Mouse (Mus musculus): ENCODE data around the gene Dmxl2. TPM values are rescaled to one million over a fixed set of nuclear protein-coding genes. Genes with fewer than 3 reads are reported as not detected.

Dmxl2 gene
- total RNA-seq (2017), result 3.2 and 7.7 TPM in 2 replicates

DNA sequence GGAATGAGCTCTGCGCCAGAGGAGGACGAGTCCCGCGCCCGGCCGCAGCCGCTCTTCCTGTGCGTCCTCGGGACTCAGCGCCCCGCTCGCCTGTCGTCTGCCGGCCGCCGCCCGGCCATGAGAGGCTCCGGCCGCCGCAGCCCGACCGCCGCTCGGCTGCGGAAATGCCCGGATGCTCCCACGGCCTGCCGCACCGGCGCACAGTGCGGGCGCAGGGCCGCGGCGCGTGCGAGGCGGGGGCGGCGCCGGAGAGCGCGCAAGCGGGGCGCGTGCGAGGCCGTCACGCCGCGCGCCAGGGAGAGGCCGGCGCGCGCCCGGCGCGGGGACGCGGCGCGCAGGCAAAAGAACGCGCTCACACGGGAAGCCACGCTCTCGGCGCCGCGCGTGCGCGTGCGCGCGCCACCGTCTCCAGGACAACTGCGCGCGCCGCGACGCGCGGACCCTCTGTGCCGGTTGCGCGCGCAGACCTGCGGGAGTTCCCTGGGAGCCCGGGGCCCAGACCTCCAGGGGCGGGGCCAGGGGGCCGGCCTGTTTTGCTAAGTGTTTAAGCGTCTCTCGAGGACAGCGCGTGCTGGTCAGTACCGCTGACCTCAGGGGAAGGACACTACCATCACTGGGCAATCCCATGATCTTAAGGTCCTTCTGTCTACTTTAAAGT, at the start of gene Dmxl2:
Gene Dmxl2 (minus strand): TSS at position 174 of the 658 bp plus-strand sequence.
- peak; percentile 79 for ATAC-seq (replicated peaks; ENCODE audit: low read depth, poor library complexity, severe bottlenecking)

DNA sequence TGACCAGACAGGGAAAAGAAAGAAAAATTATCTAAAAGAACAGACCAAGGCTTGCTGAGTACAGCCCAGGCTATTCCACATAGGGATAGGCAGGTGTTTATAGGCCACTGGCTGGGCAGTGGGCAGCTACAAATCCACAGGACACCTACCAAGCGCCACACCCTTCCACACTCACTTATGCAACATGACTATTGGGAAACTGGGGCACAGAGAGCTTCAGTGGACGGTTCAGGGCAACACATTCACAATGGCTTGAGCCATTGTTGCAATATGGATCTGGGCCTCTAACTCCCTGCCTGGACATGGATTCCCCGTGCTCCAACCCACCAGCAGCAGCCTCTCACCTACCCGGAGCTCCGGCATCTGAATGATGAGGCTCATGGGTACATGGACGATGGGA, 48.0 kb upstream of the Dmxl2 start:
- ATAC-seq (replicated peaks; ENCODE audit: low read depth, poor library complexity, severe bottlenecking), result no peak

DNA sequence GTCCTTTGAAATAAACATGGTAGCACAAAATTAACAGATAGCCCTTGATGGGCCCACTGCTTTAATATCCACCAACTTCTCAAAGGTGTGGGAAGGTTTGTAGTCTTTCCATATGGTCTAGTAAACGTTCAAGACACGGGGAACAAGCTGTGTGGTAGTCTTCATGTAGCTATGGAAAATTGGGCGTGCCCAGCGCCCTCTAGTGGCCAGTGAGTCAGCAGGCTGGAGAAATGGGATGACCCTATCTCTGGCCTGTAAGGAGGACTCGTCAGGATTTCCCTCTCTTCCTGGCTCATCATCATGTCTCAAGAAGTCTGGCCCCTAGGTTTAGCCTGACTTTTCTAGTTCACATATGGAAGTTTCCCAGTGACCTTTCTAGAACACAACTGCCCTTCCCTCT, 46.1 kb upstream of the Dmxl2 start:
- ATAC-seq (replicated peaks; ENCODE audit: low read depth, poor library complexity, severe bottlenecking), result peak; percentile 75

DNA sequence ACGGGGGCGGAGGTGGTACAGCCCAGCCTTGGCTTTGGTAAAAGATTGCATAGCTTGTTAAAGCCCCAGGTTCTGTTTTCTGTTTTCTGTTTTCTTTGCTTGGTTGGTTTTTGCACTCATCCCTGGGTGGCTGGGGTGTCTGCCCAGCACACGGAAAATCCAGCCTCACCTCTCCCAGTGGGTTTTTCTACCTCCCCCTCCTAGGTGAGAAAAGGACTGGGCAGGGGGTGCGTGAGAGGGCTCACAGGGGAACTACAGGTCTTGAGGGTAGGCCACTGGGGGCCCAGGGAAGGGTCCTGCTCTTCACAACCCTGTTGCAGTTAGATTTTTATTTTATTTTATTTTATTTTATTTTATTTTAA, 43.5 kb upstream of the Dmxl2 start:
- no peak for ATAC-seq (replicated peaks; ENCODE audit: low read depth, poor library complexity, severe bottlenecking)

DNA sequence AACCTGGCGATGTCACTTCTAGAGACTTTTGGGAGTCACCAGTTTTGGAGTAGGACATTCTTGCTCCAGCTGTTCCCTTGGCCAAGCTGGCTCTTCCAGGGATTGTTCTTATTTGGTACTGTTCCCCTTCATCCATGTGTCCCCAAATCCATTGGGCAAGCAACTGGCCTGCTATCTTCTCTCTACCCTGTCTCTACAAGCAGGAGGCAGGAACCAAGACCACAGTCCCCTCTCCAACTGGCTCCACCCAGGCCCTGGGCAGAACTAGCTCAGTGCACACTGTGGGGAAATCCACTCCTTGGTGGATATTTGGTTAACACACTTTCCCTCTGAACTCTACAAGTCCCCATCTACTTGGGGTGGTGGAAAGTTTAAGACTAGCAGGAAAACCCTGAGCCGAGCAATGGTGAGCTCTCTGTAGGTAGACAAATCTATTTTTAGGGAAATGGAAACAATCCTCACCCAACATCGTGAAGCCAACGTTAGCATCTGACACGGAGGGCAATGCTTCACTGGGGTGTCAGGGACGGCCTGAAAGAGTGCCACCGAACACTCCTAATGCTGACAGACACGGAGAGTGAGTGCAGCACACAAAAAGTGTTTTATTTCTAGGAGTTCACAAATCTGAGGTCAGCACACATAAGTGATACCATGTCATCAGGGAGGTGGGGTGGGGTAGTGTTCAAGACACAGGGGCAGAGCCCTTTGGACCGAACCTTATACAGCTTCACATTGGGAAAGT, 43.0 kb upstream of the Dmxl2 start:
- no peak for ATAC-seq (replicated peaks; ENCODE audit: low read depth, poor library complexity, severe bottlenecking)

DNA sequence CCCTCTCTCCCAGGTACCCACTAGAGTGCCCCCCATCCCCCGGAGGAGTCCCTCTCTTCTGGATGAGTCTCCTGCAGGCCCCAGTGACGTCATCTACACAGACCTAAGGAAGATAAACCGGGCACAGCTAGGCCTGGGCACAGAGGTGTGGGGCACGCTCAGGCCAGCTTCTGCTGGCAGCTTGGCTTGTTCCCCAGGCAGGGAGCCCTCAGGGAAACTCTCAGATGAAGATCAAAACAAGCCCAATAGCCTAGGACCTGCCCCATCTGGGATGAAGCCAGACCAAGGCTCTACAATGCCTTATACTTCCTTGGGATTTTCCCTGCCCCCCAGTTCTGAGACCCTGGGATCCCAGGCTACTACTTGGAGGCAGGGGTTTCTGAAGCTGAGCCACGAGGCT, 39.4 kb upstream of the Dmxl2 start:
- ATAC-seq (replicated peaks; ENCODE audit: low read depth, poor library complexity, severe bottlenecking), result no peak

DNA sequence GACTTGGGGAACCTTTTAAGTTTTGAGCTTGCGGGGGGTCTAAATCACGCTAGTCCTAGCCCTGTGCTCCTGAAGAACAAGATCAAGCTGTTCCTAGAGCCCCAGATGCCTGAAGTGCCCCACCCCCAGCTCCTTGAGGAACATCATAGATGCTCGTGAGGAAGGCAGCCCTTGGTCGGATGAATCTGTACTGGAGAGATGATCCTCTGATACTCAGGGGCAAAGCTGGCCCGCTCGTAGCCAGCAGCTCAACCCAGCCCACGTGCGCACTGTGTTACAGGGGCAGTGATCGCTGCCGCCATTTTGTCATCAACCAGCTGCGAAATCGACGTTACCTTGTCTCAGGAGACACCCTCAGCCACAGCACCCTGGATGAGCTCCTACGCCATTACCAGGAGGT, 37.3 kb upstream of the Dmxl2 start, which contains the start of gene Sh2d7:
Gene Sh2d7 (plus strand): TSS at position 301 of the 400 bp plus-strand sequence.
- ATAC-seq (replicated peaks; ENCODE audit: low read depth, poor library complexity, severe bottlenecking), result no peak

DNA sequence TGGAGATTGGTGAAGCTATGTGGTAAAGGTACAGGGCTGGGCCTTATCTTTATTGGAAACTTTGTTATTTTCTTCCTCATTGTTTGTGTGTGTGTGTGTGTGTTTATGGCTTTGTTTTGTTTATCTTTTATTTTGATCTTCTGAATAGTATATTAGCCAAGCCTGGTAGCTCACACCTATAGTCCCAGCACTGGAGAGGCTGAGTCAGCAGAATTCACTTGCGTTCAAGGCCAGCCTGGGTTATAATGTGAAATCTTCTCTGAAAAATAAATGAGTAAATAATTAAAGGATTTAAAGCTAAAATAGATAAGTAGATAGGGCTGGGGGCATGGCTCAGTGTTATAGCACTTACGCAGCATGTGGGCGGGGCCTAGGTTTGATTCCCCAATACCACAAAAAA, 36.8 kb upstream of the Dmxl2 start:
- ATAC-seq (replicated peaks; ENCODE audit: low read depth, poor library complexity, severe bottlenecking), result no peak

DNA sequence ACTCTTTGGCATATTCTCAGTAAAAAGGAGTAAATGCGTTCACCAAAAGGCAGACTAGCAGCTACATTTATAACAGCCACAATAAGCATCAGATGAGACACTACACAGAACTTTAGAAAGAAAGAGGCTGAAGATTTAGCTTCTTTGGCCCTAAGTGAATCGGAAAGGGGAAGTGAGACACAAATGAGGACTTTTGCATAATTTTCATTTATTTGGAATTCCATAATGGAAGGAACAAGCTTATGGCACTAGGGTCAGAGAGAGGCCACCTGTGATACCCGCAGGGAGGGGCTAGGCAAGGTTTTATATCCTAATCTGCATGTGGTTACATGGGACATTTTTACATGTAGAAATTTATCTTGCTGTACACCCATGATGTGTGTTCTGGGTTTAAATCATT, 36.1 kb upstream of the Dmxl2 start:
- no peak for ATAC-seq (replicated peaks; ENCODE audit: low read depth, poor library complexity, severe bottlenecking)

DNA sequence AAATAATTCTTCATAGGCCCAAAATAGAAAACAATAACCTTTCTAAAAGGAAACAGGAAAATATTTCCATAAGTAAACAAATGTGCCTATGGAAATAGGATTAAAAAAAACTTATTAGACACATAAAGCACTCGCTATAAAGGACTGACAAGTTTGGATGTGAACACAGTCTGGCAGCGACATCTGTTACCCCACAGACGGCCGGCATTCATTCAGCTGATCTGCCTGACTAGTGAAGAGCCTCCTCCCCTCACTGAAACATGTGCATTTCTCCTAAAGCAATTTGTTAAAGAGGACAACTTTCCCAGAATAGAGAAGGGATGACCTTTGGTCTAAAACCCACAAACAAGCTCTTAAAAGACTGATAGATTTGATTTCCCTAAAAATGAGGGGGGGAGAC, 35.6 kb upstream of the Dmxl2 start:
- no peak for ATAC-seq (replicated peaks; ENCODE audit: low read depth, poor library complexity, severe bottlenecking)

DNA sequence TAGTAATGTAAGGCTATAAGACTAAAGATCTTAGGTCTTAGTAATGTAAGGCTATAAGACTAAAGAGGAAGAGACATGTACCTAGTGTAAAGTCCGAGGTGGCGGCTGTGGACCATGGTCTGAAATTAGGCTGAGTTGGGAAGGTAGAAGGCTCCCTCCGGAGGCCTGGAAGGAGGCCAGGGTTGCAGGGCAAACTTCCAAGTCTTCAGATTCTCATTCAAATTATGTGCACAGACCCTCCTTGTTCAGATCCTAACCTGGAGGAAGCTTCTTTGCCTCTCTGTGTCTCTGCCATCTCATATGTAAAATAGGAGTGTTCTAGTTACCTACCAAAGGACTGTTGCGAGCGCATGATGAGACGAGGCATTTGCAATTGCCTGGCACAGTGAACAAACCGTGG, 34.8 kb upstream of the Dmxl2 start:
- no peak for ATAC-seq (replicated peaks; ENCODE audit: low read depth, poor library complexity, severe bottlenecking)

DNA sequence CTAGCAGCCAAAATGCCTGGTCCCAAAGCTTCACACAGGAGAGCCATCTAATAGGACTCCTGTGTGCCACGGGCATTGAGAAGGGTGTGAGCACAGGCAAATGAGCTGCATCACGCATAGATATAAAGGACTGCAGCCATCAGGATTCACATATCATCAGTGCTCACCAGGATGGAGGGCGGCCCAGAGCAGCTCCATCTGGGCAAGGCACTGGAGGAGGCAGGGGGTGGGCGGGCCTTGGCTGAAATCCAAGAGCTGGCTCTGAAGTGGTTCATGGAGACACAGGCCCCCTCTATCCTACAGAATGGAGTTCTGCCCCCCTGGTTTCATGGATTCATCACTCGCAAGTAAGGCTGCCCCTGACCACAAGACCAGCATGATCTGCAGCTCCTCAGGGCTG, 32.5 kb upstream of the Dmxl2 start:
- ATAC-seq (replicated peaks; ENCODE audit: low read depth, poor library complexity, severe bottlenecking), result no peak

DNA sequence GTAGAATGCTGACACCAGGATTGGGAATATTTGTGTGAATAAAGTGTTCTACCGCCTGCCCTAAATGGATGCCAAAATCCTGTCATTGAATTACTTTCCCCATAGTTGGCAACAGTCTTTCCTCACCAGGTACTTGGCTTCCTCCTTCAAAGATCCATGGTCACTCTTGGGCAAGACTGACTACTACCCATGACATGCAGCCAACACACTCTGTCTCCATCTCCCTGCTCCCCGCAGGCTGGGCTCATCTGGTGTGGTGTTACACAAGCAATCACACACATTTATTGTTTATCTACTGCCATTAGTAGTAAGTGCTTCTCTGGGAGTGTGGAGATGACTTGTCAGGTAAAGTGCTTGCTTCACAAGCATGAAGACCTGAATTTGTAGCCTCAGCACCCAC, 31.5 kb upstream of the Dmxl2 start:
- no peak for ATAC-seq (replicated peaks; ENCODE audit: low read depth, poor library complexity, severe bottlenecking)

DNA sequence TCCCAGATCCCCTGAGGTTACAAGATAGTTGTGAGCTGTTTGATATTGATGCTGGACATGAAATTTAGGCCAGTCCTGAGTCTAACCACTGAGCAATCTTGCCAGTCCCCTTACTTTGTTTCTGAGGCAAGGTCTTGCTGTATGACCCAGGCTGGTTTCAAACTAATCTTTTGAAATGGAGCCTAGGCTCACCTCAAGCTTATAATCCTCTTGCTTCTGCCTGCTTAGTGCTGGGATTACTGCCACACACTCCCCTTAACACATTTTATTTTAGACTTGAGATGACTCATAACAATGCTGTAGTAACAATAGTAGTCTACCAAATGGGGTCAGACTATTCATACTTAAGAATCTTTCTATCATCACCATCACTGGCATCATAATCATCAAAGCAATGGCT, 30.0 kb upstream of the Dmxl2 start:
- ATAC-seq (replicated peaks; ENCODE audit: low read depth, poor library complexity, severe bottlenecking), result no peak

DNA sequence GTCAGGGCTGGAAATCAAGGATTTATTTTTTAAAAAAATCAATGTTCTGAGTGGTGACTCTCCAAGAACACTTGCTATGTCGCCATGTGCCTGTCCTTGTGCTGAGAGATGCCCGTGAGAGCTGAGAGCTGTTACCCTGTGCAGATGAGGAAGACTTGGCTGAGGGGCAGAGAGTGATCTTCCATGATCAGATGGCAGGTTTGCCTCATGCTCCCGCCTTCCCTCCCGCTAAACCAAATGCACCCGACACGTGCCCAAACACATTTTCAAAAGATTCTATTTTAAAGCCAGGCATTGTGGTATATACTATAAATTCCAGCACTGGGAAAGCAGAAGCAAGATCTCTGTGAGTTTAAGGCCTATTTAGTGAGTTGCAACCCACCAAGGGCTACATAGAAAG, 29.4 kb upstream of the Dmxl2 start:
- no peak for ATAC-seq (replicated peaks; ENCODE audit: low read depth, poor library complexity, severe bottlenecking)

DNA sequence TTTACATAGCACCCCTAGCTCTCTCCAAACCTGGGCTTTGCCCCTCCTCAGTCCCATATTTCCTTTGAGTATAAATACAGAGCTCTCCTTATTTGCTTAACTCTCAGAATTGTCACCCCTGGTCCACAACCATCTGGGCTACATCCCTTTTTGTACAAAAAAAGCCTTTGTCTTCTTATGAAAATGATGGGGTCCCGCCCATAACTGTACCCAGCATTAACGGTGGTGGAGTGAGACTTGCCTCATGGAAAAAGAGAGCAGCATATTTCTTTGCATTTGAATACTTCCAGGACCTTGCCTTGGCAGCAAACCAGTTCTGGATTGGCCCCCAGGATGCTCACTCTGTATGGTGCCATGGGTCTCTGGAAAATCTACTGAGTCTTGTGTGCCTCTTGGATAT, 28.5 kb upstream of the Dmxl2 start:
- no peak for ATAC-seq (replicated peaks; ENCODE audit: low read depth, poor library complexity, severe bottlenecking)

DNA sequence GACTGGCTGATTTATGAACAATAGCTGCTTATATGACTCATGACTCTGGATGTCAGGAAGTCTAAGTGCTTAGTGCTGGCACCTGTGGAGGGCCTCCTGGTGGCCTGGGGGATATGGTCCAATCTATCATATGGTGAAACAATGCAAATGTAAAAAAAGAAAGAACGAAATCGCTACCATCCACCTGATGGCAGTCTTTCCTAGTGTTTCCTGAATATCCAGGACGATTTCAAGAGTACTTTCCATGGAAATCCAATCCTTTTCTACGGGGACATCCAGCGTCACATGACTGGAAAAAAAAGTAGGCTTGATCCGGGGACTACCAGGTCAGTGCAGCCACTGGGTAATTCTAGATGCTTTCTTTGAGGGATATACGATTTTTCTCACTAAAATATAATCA, 26.3 kb upstream of the Dmxl2 start:
- ATAC-seq (replicated peaks; ENCODE audit: low read depth, poor library complexity, severe bottlenecking), result no peak

DNA sequence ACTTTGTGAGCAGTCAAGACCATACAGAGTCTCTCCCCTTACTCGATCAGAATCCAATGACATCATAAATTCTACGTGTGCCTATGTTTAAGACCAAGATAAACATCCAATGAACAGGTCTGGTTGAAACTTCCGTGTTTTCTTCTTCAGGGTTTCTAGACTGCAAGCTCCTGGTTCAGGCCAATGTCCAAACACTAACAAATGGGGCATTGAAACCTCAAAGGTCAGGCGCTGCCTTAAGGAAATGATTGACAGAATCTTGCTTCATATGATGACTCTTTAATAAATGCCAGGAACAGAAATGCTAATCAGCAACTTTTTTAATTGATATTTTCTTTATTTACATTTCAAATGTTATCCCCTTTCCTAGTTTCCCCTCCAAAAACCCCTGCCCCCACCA, 18.9 kb upstream of the Dmxl2 start:
- no peak for ATAC-seq (replicated peaks; ENCODE audit: low read depth, poor library complexity, severe bottlenecking)

DNA sequence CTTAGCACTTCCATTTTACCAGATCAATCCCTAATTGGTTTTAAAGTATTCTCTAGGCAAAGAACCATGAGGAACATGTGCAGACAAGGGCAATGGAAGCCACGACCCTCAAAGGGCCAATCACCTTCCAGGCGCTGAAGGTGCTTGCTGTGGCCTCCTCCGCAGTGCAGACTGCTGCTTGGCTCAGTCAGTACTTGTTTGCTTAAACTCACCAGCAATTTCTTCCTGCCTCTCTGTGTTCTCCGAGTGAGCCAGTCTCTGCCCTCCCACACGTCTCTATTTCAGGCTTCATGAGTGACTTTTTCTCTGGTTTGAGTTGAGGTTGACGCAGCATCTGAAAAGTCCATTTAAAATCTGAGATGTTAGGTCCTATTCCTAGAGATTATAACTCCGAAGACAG, 17.5 kb upstream of the Dmxl2 start:
- ATAC-seq (replicated peaks; ENCODE audit: low read depth, poor library complexity, severe bottlenecking), result no peak

DNA sequence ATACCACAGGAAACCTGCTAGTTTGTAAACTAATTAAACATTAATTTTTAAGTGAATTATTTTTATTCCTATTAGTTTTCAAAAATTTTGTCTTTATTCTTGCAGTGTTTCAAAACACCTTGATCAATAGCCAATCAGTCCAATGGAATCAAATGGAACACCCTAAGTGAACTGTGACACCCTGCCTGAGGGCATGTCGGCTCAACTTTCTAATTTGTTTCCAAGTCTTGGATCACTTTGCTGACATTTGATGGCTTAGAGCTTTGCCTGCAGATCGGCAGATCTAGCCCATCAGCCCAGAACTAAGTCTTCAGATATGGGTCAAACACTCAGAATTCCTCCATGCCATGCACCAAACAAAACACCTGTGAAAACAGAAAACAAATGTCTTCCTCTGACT, 14.6 kb upstream of the Dmxl2 start:
- no peak for ATAC-seq (replicated peaks; ENCODE audit: low read depth, poor library complexity, severe bottlenecking)

DNA sequence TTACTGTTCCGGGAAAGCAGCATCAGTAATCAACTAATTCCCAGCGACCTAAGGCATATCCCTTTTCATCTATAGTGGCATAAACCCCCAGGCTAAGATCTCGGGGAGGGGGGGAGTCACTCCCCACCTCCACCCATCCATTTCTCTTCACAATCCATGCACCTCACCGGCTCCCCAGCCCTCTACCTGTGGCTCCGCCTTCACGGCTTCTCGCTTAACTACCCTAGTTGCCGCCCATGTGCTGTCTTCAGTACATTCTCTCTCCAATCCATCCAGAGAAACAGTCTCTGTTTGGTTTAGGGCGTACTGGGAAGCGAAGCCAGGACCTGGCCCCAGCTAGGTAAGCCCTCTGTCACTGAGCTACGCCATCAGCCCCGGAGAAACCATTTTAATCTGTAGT, 1.4 kb upstream of the Dmxl2 start:
- no peak for ATAC-seq (replicated peaks; ENCODE audit: low read depth, poor library complexity, severe bottlenecking)

DNA sequence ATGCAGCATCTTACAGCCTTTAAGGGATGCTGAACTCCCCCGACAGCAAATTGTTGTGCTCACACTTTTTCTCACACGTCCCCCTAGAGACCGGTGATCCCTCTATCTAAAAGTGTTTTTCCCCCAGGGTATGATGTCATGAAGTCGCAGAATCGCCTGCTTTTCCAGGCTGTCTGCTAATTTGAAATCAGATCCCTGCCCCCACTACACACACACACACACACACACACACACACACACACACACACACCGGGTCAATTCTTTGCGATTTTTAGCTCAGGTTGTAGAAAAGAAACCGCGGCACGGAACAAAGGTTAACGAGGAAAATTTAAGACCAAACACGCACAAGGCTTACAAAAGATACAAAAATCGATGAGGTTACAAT, 677 bp upstream of the Dmxl2 start:
- no peak for ATAC-seq (replicated peaks; ENCODE audit: low read depth, poor library complexity, severe bottlenecking)

Data from common myeloid progenitor, adult 5-6 weeks (primary cell).